ENCODE assay signal across 20 mouse cellular contexts in genomic region chr13:112815996-112816395, GRCm38 (mm10). TPM values are rescaled to one million over a fixed set of nuclear protein-coding genes. Genes with fewer than 3 reads are reported as not detected.
DNase-seq lines count a peak whose midpoint lies in the region; ATAC-seq and TF ChIP-seq lines count a peak whose summit lies in the region.
"Had no signal": no experiment of that assay in that cellular context is flagged by ENCODE, and none has a peak within 500 bp of the region (broad histone marks: within the 10 kb centered on the region; RNA-seq: fewer than 3 reads in every experiment).

No protein-coding gene starts in this region.

- H3K9ac ChIP-seq in stomach, embryonic 15.5 days = no peak overlapping the region
- no peak overlapping the region for H3K9ac ChIP-seq in stomach, postnatal 0 days (ENCODE audit: low read length)
- H3K9ac ChIP-seq in liver, embryonic 15.5 days = no peak overlapping the region; the same call in 1 of the 2 replicates
- no peak overlapping the region for H3K9ac ChIP-seq in intestine, embryonic 15.5 days
- no peak overlapping the region for H3K9ac ChIP-seq in hindbrain, postnatal 0 days (replicated peaks; ENCODE audit: low read length)
- H3K9ac ChIP-seq: forebrain, embryonic 15.5 days; heart, embryonic 13.5 days; hindbrain, embryonic 15.5 days had no signal

- WGBS in stomach, embryonic 15.5 days = 79% methylated on average over 3 of the region's 3 CpGs
- 88% methylated on average over 3 of the region's 3 CpGs for WGBS in stomach, postnatal 0 days
- WGBS in liver, embryonic 15.5 days (ENCODE audit: insufficient replicate concordance) = 24% methylated on average over 3 of the region's 3 CpGs
- WGBS in intestine, embryonic 15.5 days = 86% methylated on average over 3 of the region's 3 CpGs
- 89% methylated on average over 3 of the region's 3 CpGs for WGBS in hindbrain, postnatal 0 days

- no peaks in the 10 kb centered on the region for H3K36me3 ChIP-seq in stomach, embryonic 15.5 days
- 0 out of 2 replicates have a peak, but pooled peaks cover 2% of the 10 kb centered on the region for H3K36me3 ChIP-seq in stomach, postnatal 0 days (ENCODE audit: control insufficient read depth, insufficient read depth, low read length)
- H3K36me3 ChIP-seq in liver, embryonic 15.5 days (replicated peaks) = peaks cover 7% of the 10 kb centered on the region; the same call in 1 of the 2 replicates
- H3K36me3 ChIP-seq in intestine, embryonic 15.5 days = no peaks in the 10 kb centered on the region
- H3K36me3 ChIP-seq in hindbrain, postnatal 0 days (ENCODE audit: insufficient read depth, low read length) = no peaks in the 10 kb centered on the region
- H3K36me3 ChIP-seq: embryonic facial prominence, embryonic 10.5 days; forebrain, embryonic 15.5 days; hindbrain, embryonic 15.5 days had no signal

- no peaks in the 10 kb centered on the region for H3K27me3 ChIP-seq in stomach, embryonic 15.5 days (replicated peaks)
- H3K27me3 ChIP-seq in stomach, postnatal 0 days (ENCODE audit: control insufficient read depth, insufficient read depth, low read length) = no peaks in the 10 kb centered on the region
- no peaks in the 10 kb centered on the region for H3K27me3 ChIP-seq in liver, embryonic 15.5 days
- no peaks in the 10 kb centered on the region for H3K27me3 ChIP-seq in intestine, embryonic 15.5 days (replicated peaks)
- H3K27me3 ChIP-seq in hindbrain, postnatal 0 days (ENCODE audit: insufficient read depth, low read length) = no peaks in the 10 kb centered on the region
- H3K27me3 ChIP-seq: CH12.LX; forebrain, embryonic 15.5 days; heart, embryonic 13.5 days; hindbrain, embryonic 15.5 days had no signal

- ATAC-seq in stomach, embryonic 15.5 days (ENCODE audit: insufficient read depth, low FRiP score, low read depth) = peak; percentile 66; the same call in 1 of the 2 replicates
- ATAC-seq in stomach, postnatal 0 days (ENCODE audit: low FRiP score, low TSS enrichment) = no peak
- ATAC-seq in erythroid progenitor cell, adult 5-6 weeks (replicated peaks; ENCODE audit: low FRiP score, poor library complexity, severe bottlenecking) = peak; percentile 88
- ATAC-seq in liver, embryonic 15.5 days (ENCODE audit: insufficient read depth) = peak; percentile 87
- ATAC-seq in megakaryocyte-erythroid progenitor cell, adult 5-6 weeks (replicated peaks; ENCODE audit: low FRiP score, low TSS enrichment, poor library complexity, severe bottlenecking) = peak; percentile 91
- ATAC-seq in intestine, embryonic 15.5 days = no peak
- no peak for ATAC-seq in hindbrain, postnatal 0 days
- ATAC-seq: forebrain, embryonic 15.5 days had no signal

- no peak overlapping the region for H3K4me2 ChIP-seq in stomach, embryonic 15.5 days
- H3K4me2 ChIP-seq in stomach, postnatal 0 days (replicated peaks; ENCODE audit: low read depth) = no peak overlapping the region
- H3K4me2 ChIP-seq in liver, embryonic 15.5 days = peak overlapping the region; percentile 34
- H3K4me2 ChIP-seq in intestine, embryonic 15.5 days (replicated peaks) = no peak overlapping the region
- H3K4me2 ChIP-seq in hindbrain, postnatal 0 days (ENCODE audit: low read depth, low read length) = no peak overlapping the region
- H3K4me2 ChIP-seq: forebrain, embryonic 15.5 days; heart, embryonic 13.5 days; hindbrain, embryonic 15.5 days had no signal

- DNase-seq in stomach, postnatal 0 days (ENCODE audit: low spot score) = no peak
- no peak for DNase-seq in hindbrain, postnatal 0 days (ENCODE audit: low spot score)
- DNase-seq in ovary, postnatal 14 days (ENCODE audit: low spot score) = no peak
- DNase-seq: adrenal gland, adult 8-10 months; adrenal gland, postnatal 36 days; cerebellum, adult 18-20 months; cerebellum, postnatal 10 days; gastrocnemius, postnatal 36 days; heart, postnatal 36 days had no signal

- no peak for TF ChIP-seq CTCF in stomach, postnatal 0 days (IDR thresholded peaks at IDR 0.05; ENCODE audit: low read depth)
- no peak for TF ChIP-seq CTCF in hindbrain, postnatal 0 days (IDR thresholded peaks at IDR 0.05; ENCODE audit: low read depth)

- H3K27ac ChIP-seq in stomach, embryonic 15.5 days = no peak overlapping the region
- H3K27ac ChIP-seq in stomach, postnatal 0 days (replicated peaks) = no peak overlapping the region
- H3K27ac ChIP-seq in liver, embryonic 15.5 days (replicated peaks) = peak overlapping the region; percentile 80
- no peak overlapping the region for H3K27ac ChIP-seq in intestine, embryonic 15.5 days
- no peak overlapping the region for H3K27ac ChIP-seq in hindbrain, postnatal 0 days
- H3K27ac ChIP-seq: embryonic facial prominence, embryonic 10.5 days; forebrain, embryonic 15.5 days; heart, embryonic 13.5 days; hindbrain, embryonic 15.5 days had no signal

- H3K4me1 ChIP-seq in stomach, embryonic 15.5 days = no peaks in the 10 kb centered on the region
- H3K4me1 ChIP-seq in stomach, postnatal 0 days (replicated peaks; ENCODE audit: control insufficient read depth, insufficient read depth) = no peaks in the 10 kb centered on the region
- peaks cover 49% of the 10 kb centered on the region for H3K4me1 ChIP-seq in liver, embryonic 15.5 days (replicated peaks)
- no peaks in the 10 kb centered on the region for H3K4me1 ChIP-seq in intestine, embryonic 15.5 days (replicated peaks)
- no peaks in the 10 kb centered on the region for H3K4me1 ChIP-seq in hindbrain, postnatal 0 days (ENCODE audit: insufficient read depth, low read length)

- H3K4me3 ChIP-seq in stomach, embryonic 15.5 days (replicated peaks) = no peak overlapping the region
- H3K4me3 ChIP-seq in stomach, postnatal 0 days (ENCODE audit: low read depth, low read length) = no peak overlapping the region
- H3K4me3 ChIP-seq in liver, embryonic 15.5 days (replicated peaks) = no peak overlapping the region
- H3K4me3 ChIP-seq in intestine, embryonic 15.5 days (replicated peaks) = no peak overlapping the region
- no peak overlapping the region for H3K4me3 ChIP-seq in hindbrain, postnatal 0 days (ENCODE audit: low read length)
- H3K4me3 ChIP-seq: embryonic facial prominence, embryonic 10.5 days; erythroblast, embryonic 14.5 days; forebrain, embryonic 15.5 days; heart, embryonic 13.5 days; hindbrain, embryonic 15.5 days had no signal

- no peaks in the 10 kb centered on the region for H3K9me3 ChIP-seq in stomach, embryonic 15.5 days
- no peaks in the 10 kb centered on the region for H3K9me3 ChIP-seq in stomach, postnatal 0 days (ENCODE audit: control insufficient read depth, low read length)
- no peaks in the 10 kb centered on the region for H3K9me3 ChIP-seq in liver, embryonic 15.5 days (replicated peaks)
- H3K9me3 ChIP-seq in intestine, embryonic 15.5 days = no peaks in the 10 kb centered on the region
- H3K9me3 ChIP-seq in hindbrain, postnatal 0 days (ENCODE audit: low read length) = no peaks in the 10 kb centered on the region
- H3K9me3 ChIP-seq: embryonic facial prominence, embryonic 10.5 days; forebrain, embryonic 15.5 days; heart, embryonic 13.5 days; hindbrain, embryonic 15.5 days had no signal

- no peak for TF ChIP-seq EP300 in stomach, postnatal 0 days (optimal IDR thresholded peaks at IDR 0.05)

RNA-seq across cellular contexts. Expression of gene Plpp1, which starts 15.4 kb away (rescaled TPM):
- 94.1 and 102 TPM in 2 replicates for polyA plus RNA-seq in stomach, embryonic 15.5 days (2015; fragmentation: Nextera tagmentation; extraction: Ambion mirVana)
- 126 and 137 TPM in 2 replicates for polyA plus RNA-seq in stomach, postnatal 0 days (2015; fragmentation: Nextera tagmentation; extraction: Ambion mirVana)
- total RNA-seq in erythroid progenitor cell, adult 5-6 weeks (2015; ENCODE audit: low replicate concordance) = 82.2 and 93.7 TPM in 2 replicates
- 50.8 and 56.6 TPM in 2 replicates for total RNA-seq in erythroid progenitor cell, adult 5-6 weeks (2017; ENCODE audit: low replicate concordance)
- polyA plus RNA-seq in liver, embryonic 15.5 days (2015; fragmentation: Nextera tagmentation; extraction: Ambion mirVana) = 42.1 and 45.6 TPM in 2 replicates
- total RNA-seq in megakaryocyte-erythroid progenitor cell, adult 5-6 weeks (2014; fragmentation: Nextera tagmentation) = 9.7 and 17.3 TPM in 2 replicates
- 8.3 and 19.3 TPM in 2 replicates for total RNA-seq in megakaryocyte-erythroid progenitor cell, adult 5-6 weeks (2017)
- 83.2 and 84.5 TPM in 2 replicates for polyA plus RNA-seq in intestine, embryonic 15.5 days (2015; fragmentation: Nextera tagmentation; extraction: Ambion mirVana)
- 54.0 and 64.4 TPM in 2 replicates for total RNA-seq in hindbrain, postnatal 0 days (2014; rRNA removed)
- polyA plus RNA-seq in hindbrain, postnatal 0 days (2015; fragmentation: Nextera tagmentation; extraction: Ambion mirVana) = 88.1 and 89.7 TPM in 2 replicates

Comparison
In these comparisons a context has a peak if more than half of its experiments do, and no peak if none do; other contexts are left out.
1. ATAC-seq: peak in stomach, embryonic 15.5 days (single experiment), erythroid progenitor cell, adult 5-6 weeks (single experiment), liver, embryonic 15.5 days (single experiment) and megakaryocyte-erythroid progenitor cell, adult 5-6 weeks (single experiment); none in stomach, postnatal 0 days (single experiment), intestine, embryonic 15.5 days (single experiment) and hindbrain, postnatal 0 days (single experiment).